Mouse (Mus musculus): ENCODE data around the gene Shc1.
A peak's percentile ranks its signal among the peaks of the same experiment; 100 is the strongest.

GRCm38 (mm10) chr3:89395806-89396653 lies 22.2 kb upstream of the Shc1 start:
- peak; percentile 82 for TF ChIP-seq CTCF (IDR thresholded peaks at IDR 0.05; ENCODE audit: low read depth, low read length)
- no peak for TF ChIP-seq POLR2A (IDR thresholded peaks at IDR 0.05; ENCODE audit: insufficient read depth, low read length)
- no peak for TF ChIP-seq EP300 (IDR thresholded peaks at IDR 0.05; ENCODE audit: insufficient read depth, low read depth, low read length)

Measured in ES-Bruce4 (cell line).